Mouse (Mus musculus) kidney, embryonic 14.5 days (tissue): ENCODE data around the gene Gm10401. TPM values are rescaled to one million over a fixed set of nuclear protein-coding genes. Genes with fewer than 3 reads are reported as not detected.
"Not testable (repeated sequence)": the region's sequence is repeated elsewhere in the genome, so short reads cannot be mapped to it uniquely, and the experiment has no call there.

Experiments used
- ATAC-seq: fragments of 200-750 bp; cut with Nextera tagmentation; 2 replicates; pipeline ENCODE4 v1.8.0; 2017; ENCODE audit warnings: moderate number of reproducible peaks, mild to moderate bottlenecking, moderate TSS enrichment, moderate library complexity; ENCODE audit not compliant: low FRiP score, low TSS enrichment
- H3K27ac ChIP-seq: fragments of 300-500 bp; sonication (generic); 2 replicates; pipeline ENCODE4 v1.5.1; 2014; ENCODE audit warnings: low read depth, mild to moderate bottlenecking, low read length, moderate library complexity, mixed read lengths
- H3K27me3 ChIP-seq: fragments of 300-500 bp; sonication (generic); 2 replicates; pipeline ENCODE4 v1.6.1; 2014; ENCODE audit warnings: mild to moderate bottlenecking, low read length; ENCODE audit not compliant: control insufficient read depth, insufficient read depth
- H3K36me3 ChIP-seq: fragments of 300-500 bp; sonication (generic); 2 replicates; pipeline ENCODE4 v1.6.1; 2014; ENCODE audit warnings: low read length, mixed read lengths; ENCODE audit not compliant: control insufficient read depth, insufficient read depth
- H3K4me1 ChIP-seq: fragments of 300-500 bp; sonication (generic); 2 replicates; pipeline ENCODE4 v1.6.1; 2014; ENCODE audit warnings: low read length, mixed read lengths; ENCODE audit not compliant: control insufficient read depth, insufficient read depth
- H3K4me2 ChIP-seq: fragments of 300-500 bp; sonication (generic); replicated peaks from 2 replicates; pipeline ENCODE4 v1.6.1; 2014; ENCODE audit warnings: low read depth, mild to moderate bottlenecking, low read length
- H3K4me3 ChIP-seq: fragments of 300-500 bp; sonication (generic); 2 replicates; pipeline ENCODE4 v1.5.1; 2014; ENCODE audit warnings: mild to moderate bottlenecking, low read length
- H3K9ac ChIP-seq: fragments of 300-500 bp; sonication (generic); 2 replicates; pipeline ENCODE4 v1.6.1; 2014; ENCODE audit warnings: low read depth, mild to moderate bottlenecking, low read length, moderate library complexity
- H3K9me3 ChIP-seq: fragments of 300-500 bp; sonication (generic); 2 replicates; pipeline ENCODE4 v1.6.1; 2016; ENCODE audit warnings: low read length; ENCODE audit not compliant: control insufficient read depth
- WGBS: fragments of 180-500 bp; shearing (Covaris S2); extraction: QIAGEN DNeasy Blood & Tissue Kit; methylation state at CpG from one replicate; pipeline ENCODE4 v1.1.7; 2014; 5-methylcytosine and 5-hydroxymethylcytosine counted together
- polyA plus RNA-seq: library from polyadenylated mRNA; unstranded; fragments of >200 nt; fragmentation: Nextera tagmentation; extraction: Ambion mirVana; gene quantifications from 2 replicates; pipeline ENCODE4 v1.2.1, GENCODE M21; 2014

Gene Gm10401
- polyA plus RNA-seq, 1 experiment from 2014 or later: 54.5 TPM

- not testable (repeated sequence) for H3K27ac ChIP-seq, H3K9ac ChIP-seq, H3K9me3 ChIP-seq, H3K4me1 ChIP-seq, H3K4me3 ChIP-seq, ATAC-seq, H3K27me3 ChIP-seq, H3K4me2 ChIP-seq
- H3K36me3 ChIP-seq: peaks cover 29% of the 10 kb centered on the region
- 95% methylated on average over 23 of the region's 23 CpGs for WGBS
Observed at GRCm38 (mm10) chr5:115103253-115103652, 5.2 kb upstream of the Gm10401 start.

- Histone ChIP-seq H3K9ac (no peak overlapping the region), H3K4me1 (no peaks in the 10 kb centered on the region), H3K9me3 (no peaks in the 10 kb centered on the region), H3K36me3 (peaks cover 36% of the 10 kb centered on the region), H3K4me2 (no peak overlapping the region), H3K4me3 (no peak overlapping the region), H3K27ac (no peak overlapping the region), H3K27me3 (no peaks in the 10 kb centered on the region)
- ATAC-seq: no peak
- 89% methylated on average over 2 of the region's 2 CpGs for WGBS
Observed at GRCm38 (mm10) chr5:115102231-115102630, 4.1 kb upstream of the Gm10401 start.

- Histone ChIP-seq H3K27me3 (no peaks in the 10 kb centered on the region), H3K36me3 (peaks cover 53% of the 10 kb centered on the region), H3K9me3 (no peaks in the 10 kb centered on the region), H3K4me1 (no peaks in the 10 kb centered on the region), H3K9ac (no peak overlapping the region), H3K4me2 (no peak overlapping the region), H3K27ac (no peak overlapping the region), H3K4me3 (no peak overlapping the region)
- ATAC-seq: no peak
- 75% methylated on average over 6 of the region's 6 CpGs for WGBS
Observed at GRCm38 (mm10) chr5:115100473-115100872, 2.4 kb upstream of the Gm10401 start.

- ATAC-seq: no peak
- Histone ChIP-seq H3K27ac (no peak overlapping the region), H3K4me2 (no peak overlapping the region), H3K4me1 (no peaks in the 10 kb centered on the region), H3K9me3 (no peaks in the 10 kb centered on the region), H3K9ac (no peak overlapping the region), H3K36me3 (peaks cover 58% of the 10 kb centered on the region), H3K4me3 (no peak overlapping the region), H3K27me3 (no peaks in the 10 kb centered on the region)
- 78% methylated on average over 9 of the region's 9 CpGs for WGBS
Observed at GRCm38 (mm10) chr5:115099991-115100390, 1.9 kb upstream of the Gm10401 start.

GRCm38 (mm10) chr5:115099530-115099929 lies 1.4 kb upstream of the Gm10401 start:
- Histone ChIP-seq H3K9me3 (no peaks in the 10 kb centered on the region), H3K27ac (no peak overlapping the region), H3K4me3 (no peak overlapping the region), H3K36me3 (peaks cover 61% of the 10 kb centered on the region), H3K4me1 (no peaks in the 10 kb centered on the region), H3K4me2 (no peak overlapping the region), H3K9ac (no peak overlapping the region), H3K27me3 (no peaks in the 10 kb centered on the region)
- ATAC-seq: no peak
- 83% methylated on average over 5 of the region's 5 CpGs for WGBS

GRCm38 (mm10) chr5:115091776-115092175 lies 6.3 kb downstream of the Gm10401 start:
- Histone ChIP-seq H3K36me3 (peaks cover 79% of the 10 kb centered on the region), H3K9me3 (no peaks in the 10 kb centered on the region), H3K4me1 (no peaks in the 10 kb centered on the region), H3K4me2 (no peak overlapping the region), H3K9ac (no peak overlapping the region), H3K27ac (no peak overlapping the region), H3K4me3 (no peak overlapping the region), H3K27me3 (no peaks in the 10 kb centered on the region)
- 79% methylated on average over 6 of the region's 6 CpGs for WGBS
- no peak for ATAC-seq

GRCm38 (mm10) chr5:115091015-115091414 lies 7.1 kb downstream of the Gm10401 start:
- no peak overlapping the region for H3K27ac ChIP-seq
- H3K27me3 ChIP-seq: no peaks in the 10 kb centered on the region
- no peak overlapping the region for H3K4me3 ChIP-seq
- no peaks in the 10 kb centered on the region for H3K4me1 ChIP-seq
- ATAC-seq: no peak
- WGBS: 76% methylated on average over 3 of the region's 3 CpGs
- no peaks in the 10 kb centered on the region for H3K9me3 ChIP-seq
- no peak overlapping the region for H3K9ac ChIP-seq
- H3K36me3 ChIP-seq: peaks cover 77% of the 10 kb centered on the region
- no peak overlapping the region for H3K4me2 ChIP-seq

- Histone ChIP-seq H3K4me1 (no peaks in the 10 kb centered on the region), H3K9ac (no peak overlapping the region), H3K36me3 (peaks cover 75% of the 10 kb centered on the region), H3K27me3 (no peaks in the 10 kb centered on the region), H3K27ac (no peak overlapping the region), H3K9me3 (no peaks in the 10 kb centered on the region), H3K4me3 (no peak overlapping the region), H3K4me2 (no peak overlapping the region)
- WGBS: 99% methylated on average over 5 of the region's 5 CpGs
- no peak for ATAC-seq
Observed at GRCm38 (mm10) chr5:115089592-115090268, 8.4 kb downstream of the Gm10401 start.

- Histone ChIP-seq H3K27ac (no peak overlapping the region), H3K4me2 (no peak overlapping the region), H3K4me3 (no peak overlapping the region), H3K36me3 (peaks cover 75% of the 10 kb centered on the region), H3K4me1 (no peaks in the 10 kb centered on the region), H3K9me3 (no peaks in the 10 kb centered on the region), H3K27me3 (no peaks in the 10 kb centered on the region), H3K9ac (no peak overlapping the region)
- WGBS: 97% methylated on average over 2 of the region's 2 CpGs
- no peak for ATAC-seq
Observed at GRCm38 (mm10) chr5:115085675-115086074, 12.4 kb downstream of the Gm10401 start.
